Mouse (Mus musculus): ENCODE results near the gene Rad51d.
"Not testable (repeated sequence)": the region's sequence is repeated elsewhere in the genome, so short reads cannot be mapped to it uniquely, and the experiment has no call there.

DNA sequence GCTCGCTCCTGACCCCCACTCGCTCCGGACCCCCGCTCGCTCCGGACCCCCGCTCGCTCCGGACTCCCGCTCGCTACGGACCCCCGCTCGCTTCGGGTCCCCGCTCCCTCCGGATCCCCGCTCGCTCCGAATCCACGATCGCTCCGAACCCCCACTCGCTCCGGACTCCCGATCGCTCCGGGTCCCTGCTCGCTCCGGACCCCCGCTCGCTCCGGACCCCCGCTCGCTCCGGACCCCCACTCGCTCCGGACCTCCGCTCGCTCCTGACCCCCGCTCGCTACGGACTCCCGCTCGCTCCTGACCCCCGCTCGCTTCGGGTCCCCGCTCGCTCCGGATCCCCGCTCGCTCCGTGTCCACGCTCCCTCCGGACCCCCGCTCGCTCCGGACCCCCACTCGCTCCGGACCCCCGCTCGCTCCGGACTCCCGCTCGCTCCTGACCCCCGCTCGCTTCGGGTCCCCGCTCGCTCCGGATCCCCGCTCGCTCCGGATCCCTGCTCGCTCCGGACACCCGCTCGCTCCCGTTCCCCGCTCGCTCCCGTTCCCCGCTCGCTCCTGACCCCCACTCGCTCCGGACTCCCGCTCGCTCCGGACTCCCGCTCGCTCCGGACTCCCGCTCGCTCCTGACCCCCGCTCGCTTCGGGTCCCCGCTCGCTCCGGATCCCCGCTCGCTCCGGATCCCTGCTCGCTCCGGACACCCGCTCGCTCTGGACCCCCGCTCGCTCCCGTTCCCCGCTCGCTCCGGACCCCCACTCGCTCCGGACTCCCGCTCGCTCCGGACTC, 41.4 kb upstream of the Rad51d start:
- not testable (repeated sequence) for TF ChIP-seq POLR2A (IDR thresholded peaks at IDR 0.05; ENCODE audit: low read depth, low read length); CTCF (IDR thresholded peaks at IDR 0.05; ENCODE audit: extremely low read depth, insufficient read length, insufficient replicate concordance, low read depth, low read length)
